Mouse (Mus musculus): ENCODE measurements around the gene Tmem274. TPM values are rescaled to one million over a fixed set of nuclear protein-coding genes. Genes with fewer than 3 reads are reported as not detected.
A peak's percentile ranks its signal among the peaks of the same experiment; 100 is the strongest.

Gene Tmem274
- total and polyA plus RNA-seq, 3 experiments, result not detected

GRCm38 (mm10) chr4:149517868-149518340 is 40.7 kb downstream of the Tmem274 start, which contains the start of gene Ctnnbip1:
Gene Ctnnbip1, plus strand, starts transcription at chr4:149518236.
- peak within 1 kb of the TSS; percentile 60 for H3K4me3 ChIP-seq
- WGBS, result 1% methylated on average over 46 of the region's 46 CpGs
- peak within 1 kb of the TSS; percentile 75 for H3K9ac ChIP-seq (ENCODE audit: low read depth, low read length)
- H3K36me3 ChIP-seq (ENCODE audit: control insufficient read depth, insufficient read depth, low read length), result no peaks in the 10 kb centered on the region
- peak within 1 kb of the TSS; percentile 83 for H3K27ac ChIP-seq
- H3K79me2 ChIP-seq (replicated peaks; ENCODE audit: control insufficient read depth, insufficient read depth, low read length), result no peaks in the 10 kb centered on the region
- H3K4me1 ChIP-seq (ENCODE audit: control insufficient read depth, insufficient read depth, low read length), result peaks cover 12% of the 10 kb centered on the region
- intact Hi-C loops (cut with DNase I), result loop anchor here (2.0 kb wide), 1 partner anchor 63 kb away; the partner anchor contains the start of gene Rbp7
- no peaks in the 10 kb centered on the region for H3K27me3 ChIP-seq (ENCODE audit: control insufficient read depth, insufficient read depth, low read length)
- DNase-seq, result peak; percentile 98
- no peak for TF ChIP-seq EP300 (IDR thresholded peaks at IDR 0.05; ENCODE audit: insufficient read depth, low read depth, low read length)
- TF ChIP-seq CTCF (IDR thresholded peaks at IDR 0.05), result peak; percentile 11; the same call in 1 of the 2 replicates
- TF ChIP-seq POLR2A (IDR thresholded peaks at IDR 0.05; ENCODE audit: insufficient read depth, low read depth, low read length), result no peak; the same call in 1 of the 2 replicates

GRCm38 (mm10) chr4:149518351-149519220 is 41.4 kb downstream of the Tmem274 start:
- 5% methylated on average over 52 of the region's 52 CpGs for WGBS
- TF ChIP-seq CTCF (IDR thresholded peaks at IDR 0.05), result no peak
- TF ChIP-seq POLR2A (IDR thresholded peaks at IDR 0.05; ENCODE audit: insufficient read depth, low read depth, low read length), result no peak
- TF ChIP-seq EP300 (IDR thresholded peaks at IDR 0.05; ENCODE audit: insufficient read depth, low read depth, low read length), result no peak
- Histone ChIP-seq H3K4me1 (ENCODE audit: control insufficient read depth, insufficient read depth, low read length) (peaks cover 14% of the 10 kb centered on the region), H3K36me3 (ENCODE audit: control insufficient read depth, insufficient read depth, low read length) (no peaks in the 10 kb centered on the region), H3K27me3 (ENCODE audit: control insufficient read depth, insufficient read depth, low read length) (no peaks in the 10 kb centered on the region), H3K27ac (peak overlapping the region; percentile 83), H3K9ac (ENCODE audit: low read depth, low read length) (peak overlapping the region; percentile 75), H3K79me2 (replicated peaks; ENCODE audit: control insufficient read depth, insufficient read depth, low read length) (peaks cover 1% of the 10 kb centered on the region; the same call in 1 of the 2 replicates), H3K4me3 (peak overlapping the region; percentile 60)
- no peak for DNase-seq
- intact Hi-C loops (cut with DNase I), result loop anchor here (2.0 kb wide), 1 partner anchor 64 kb away; the partner anchor contains the start of gene Rbp7

GRCm38 (mm10) chr4:149521258-149521657 is 44.1 kb downstream of the Tmem274 start:
- 57% methylated on average over 10 of the region's 10 CpGs for WGBS
- Histone ChIP-seq H3K79me2 (replicated peaks; ENCODE audit: control insufficient read depth, insufficient read depth, low read length) (peaks cover 2% of the 10 kb centered on the region; the same call in 1 of the 2 replicates), H3K36me3 (ENCODE audit: control insufficient read depth, insufficient read depth, low read length) (no peaks in the 10 kb centered on the region; the same call in 1 of the 2 replicates), H3K27me3 (ENCODE audit: control insufficient read depth, insufficient read depth, low read length) (no peaks in the 10 kb centered on the region), H3K4me1 (ENCODE audit: control insufficient read depth, insufficient read depth, low read length) (peaks cover 28% of the 10 kb centered on the region), H3K4me3 (no peak overlapping the region), H3K9ac (ENCODE audit: low read depth, low read length) (no peak overlapping the region), H3K27ac (peak overlapping the region; percentile 7; the same call in 1 of the 2 replicates)
- DNase-seq, result no peak
- TF ChIP-seq EP300 (IDR thresholded peaks at IDR 0.05; ENCODE audit: insufficient read depth, low read depth, low read length), result no peak
- TF ChIP-seq CTCF (IDR thresholded peaks at IDR 0.05), result no peak
- no peak for TF ChIP-seq POLR2A (IDR thresholded peaks at IDR 0.05; ENCODE audit: insufficient read depth, low read depth, low read length)
- intact Hi-C loops (cut with DNase I), result loop anchor here (1.0 to 2.0 kb wide), 2 partner anchors 16 to 63 kb away; no protein-coding TSS in a partner anchor

GRCm38 (mm10) chr4:149523961-149524360 is 46.8 kb downstream of the Tmem274 start:
- intact Hi-C loops (cut with DNase I), result no loop called here
- H3K4me3 ChIP-seq, result no peak overlapping the region
- peak overlapping the region; percentile 85 for H3K27ac ChIP-seq
- no peak for TF ChIP-seq CTCF (IDR thresholded peaks at IDR 0.05)
- no peak for TF ChIP-seq POLR2A (IDR thresholded peaks at IDR 0.05; ENCODE audit: insufficient read depth, low read depth, low read length)
- no peak for TF ChIP-seq EP300 (IDR thresholded peaks at IDR 0.05; ENCODE audit: insufficient read depth, low read depth, low read length)
- no peak for DNase-seq
- no peaks in the 10 kb centered on the region; the same call in 1 of the 2 replicates for H3K36me3 ChIP-seq (ENCODE audit: control insufficient read depth, insufficient read depth, low read length)
- H3K27me3 ChIP-seq (ENCODE audit: control insufficient read depth, insufficient read depth, low read length), result no peaks in the 10 kb centered on the region
- peaks cover 2% of the 10 kb centered on the region; the same call in 1 of the 2 replicates for H3K79me2 ChIP-seq (replicated peaks; ENCODE audit: control insufficient read depth, insufficient read depth, low read length)
- H3K9ac ChIP-seq (ENCODE audit: low read depth, low read length), result no peak overlapping the region
- WGBS, result 87% methylated on average over 6 of the region's 6 CpGs
- H3K4me1 ChIP-seq (ENCODE audit: control insufficient read depth, insufficient read depth, low read length), result peaks cover 33% of the 10 kb centered on the region

DNA sequence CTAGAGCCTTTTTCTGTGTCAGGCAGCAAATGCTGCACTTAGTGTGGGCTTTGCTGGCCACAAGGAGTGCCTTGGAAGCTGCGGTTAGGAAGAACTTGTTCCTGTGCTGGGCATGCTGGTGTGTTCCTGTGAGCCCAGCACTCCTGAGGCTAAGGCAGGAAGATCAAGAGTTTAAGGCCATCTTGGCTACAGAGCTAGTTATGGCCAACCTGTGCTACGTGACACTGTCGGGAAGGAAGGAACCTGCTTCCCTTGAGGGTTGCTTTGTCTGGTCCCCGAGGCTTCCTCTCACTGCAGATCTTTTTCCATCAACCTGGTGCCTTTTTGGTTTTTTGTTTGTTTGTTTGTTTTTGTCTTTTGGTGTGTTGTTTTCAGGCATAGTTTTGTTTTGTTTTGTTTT is 48.0 kb downstream of the Tmem274 start:
- TF ChIP-seq EP300 (IDR thresholded peaks at IDR 0.05; ENCODE audit: insufficient read depth, low read depth, low read length), result 0 out of 2 replicates have a peak, but pooled peaks have one; percentile 45
- TF ChIP-seq POLR2A (IDR thresholded peaks at IDR 0.05; ENCODE audit: insufficient read depth, low read depth, low read length), result no peak
- no peaks in the 10 kb centered on the region for H3K27me3 ChIP-seq (ENCODE audit: control insufficient read depth, insufficient read depth, low read length)
- peaks cover 2% of the 10 kb centered on the region; the same call in 1 of the 2 replicates for H3K79me2 ChIP-seq (replicated peaks; ENCODE audit: control insufficient read depth, insufficient read depth, low read length)
- WGBS, result 63% methylated on average over 4 of the region's 4 CpGs
- peak; percentile 33 to 34 for DNase-seq
- intact Hi-C loops (cut with DNase I), result no loop called here
- no peak overlapping the region for H3K9ac ChIP-seq (ENCODE audit: low read depth, low read length)
- peak overlapping the region; percentile 85 for H3K27ac ChIP-seq
- peaks cover 37% of the 10 kb centered on the region for H3K4me1 ChIP-seq (ENCODE audit: control insufficient read depth, insufficient read depth, low read length)
- H3K4me3 ChIP-seq, result no peak overlapping the region
- H3K36me3 ChIP-seq (ENCODE audit: control insufficient read depth, insufficient read depth, low read length), result no peaks in the 10 kb centered on the region; the same call in 1 of the 2 replicates

Measured in heart, adult 2 months (tissue).